Mouse (Mus musculus) ES-Bruce4 (cell line): ENCODE measurements around the gene Gm21972.

Source experiments
- CTCF ChIP-seq: IDR thresholded peaks from one replicate; pipeline ENCODE4 v1.8.1; 2011; ENCODE audit warnings: low read depth, low read length
- POLR2A ChIP-seq: IDR thresholded peaks from one replicate; pipeline ENCODE4 v1.8.1; 2011; ENCODE audit warnings: low read length; ENCODE audit not compliant: insufficient read depth

- TF ChIP-seq POLR2A (no peak), CTCF (no peak)
Observed at GRCm38 (mm10) chr1:86146293-86146692, 12.9 kb downstream of the Gm21972 start.
